Mouse (Mus musculus): ENCODE data around the gene Pigl. TPM values are rescaled to one million over a fixed set of nuclear protein-coding genes. Genes with fewer than 3 reads are reported as not detected.
"Not testable (repeated sequence)": the region's sequence is repeated elsewhere in the genome, so short reads cannot be mapped to it uniquely, and the experiment has no call there.

The Pigl gene
- polyA plus RNA-seq, 1 experiment from 2014 or later, result 12.1 TPM

- no peaks in the 10 kb centered on the region for H3K9me3 ChIP-seq (replicated peaks; ENCODE audit: control insufficient read depth, low read length)
Observed at GRCm38 (mm10) chr11:62495276-62495801, 37.1 kb downstream of the Pigl start.

GRCm38 (mm10) chr11:62496151-62496715 lies 38.0 kb downstream of the Pigl start:
- Histone ChIP-seq H3K27me3 (ENCODE audit: control insufficient read depth, insufficient read depth, low read length) (no peaks in the 10 kb centered on the region), H3K9me3 (replicated peaks; ENCODE audit: control insufficient read depth, low read length) (no peaks in the 10 kb centered on the region), H3K36me3 (replicated peaks; ENCODE audit: control insufficient read depth, insufficient read depth, low read depth, low read length) (no peaks in the 10 kb centered on the region), H3K9ac (replicated peaks; ENCODE audit: low read length) (no peak overlapping the region), H3K4me2 (ENCODE audit: low read depth, low read length) (no peak overlapping the region), H3K27ac (replicated peaks; ENCODE audit: low read depth, low read length) (no peak overlapping the region), H3K4me1 (ENCODE audit: control insufficient read depth, insufficient read depth, low read length) (no peaks in the 10 kb centered on the region; the same call in 1 of the 2 replicates), H3K4me3 (ENCODE audit: low read depth, low read length) (no peak overlapping the region)
- ATAC-seq (replicated peaks; ENCODE audit: insufficient number of reproducible peaks, low FRiP score, low TSS enrichment, low read depth) (no peak), DNase-seq (ENCODE audit: low spot score) (peak; percentile 58)
- WGBS, result 62% methylated on average over 5 of the region's 5 CpGs

More at GRCm38 (mm10) chr11:62495276-62495801, 37.1 kb downstream of the Pigl start:
- no peak overlapping the region for H3K4me3 ChIP-seq (ENCODE audit: low read depth, low read length)
- no peak for ATAC-seq (replicated peaks; ENCODE audit: insufficient number of reproducible peaks, low FRiP score, low TSS enrichment, low read depth)
- DNase-seq (ENCODE audit: low spot score), result no peak
- no peaks in the 10 kb centered on the region; the same call in 1 of the 2 replicates for H3K4me1 ChIP-seq (ENCODE audit: control insufficient read depth, insufficient read depth, low read length)
- H3K9ac ChIP-seq (replicated peaks; ENCODE audit: low read length), result peak overlapping the region; percentile 32
- H3K4me2 ChIP-seq (ENCODE audit: low read depth, low read length), result no peak overlapping the region
- H3K36me3 ChIP-seq (replicated peaks; ENCODE audit: control insufficient read depth, insufficient read depth, low read depth, low read length), result no peaks in the 10 kb centered on the region
- H3K27ac ChIP-seq (replicated peaks; ENCODE audit: low read depth, low read length), result peak overlapping the region; percentile 52; the same call in 1 of the 2 replicates
- 22% methylated on average over 9 of the region's 10 CpGs for WGBS
- no peaks in the 10 kb centered on the region for H3K27me3 ChIP-seq (ENCODE audit: control insufficient read depth, insufficient read depth, low read length)

GRCm38 (mm10) chr11:62497181-62497580 lies 38.9 kb downstream of the Pigl start:
- no peak for ATAC-seq (replicated peaks; ENCODE audit: insufficient number of reproducible peaks, low FRiP score, low TSS enrichment, low read depth)
- Histone ChIP-seq H3K9me3 (replicated peaks; ENCODE audit: control insufficient read depth, low read length) (no peaks in the 10 kb centered on the region), H3K9ac (replicated peaks; ENCODE audit: low read length) (no peak overlapping the region), H3K4me1 (ENCODE audit: control insufficient read depth, insufficient read depth, low read length) (no peaks in the 10 kb centered on the region; the same call in 1 of the 2 replicates), H3K4me2 (ENCODE audit: low read depth, low read length) (no peak overlapping the region), H3K4me3 (ENCODE audit: low read depth, low read length) (no peak overlapping the region), H3K27ac (replicated peaks; ENCODE audit: low read depth, low read length) (no peak overlapping the region), H3K27me3 (ENCODE audit: control insufficient read depth, insufficient read depth, low read length) (no peaks in the 10 kb centered on the region), H3K36me3 (replicated peaks; ENCODE audit: control insufficient read depth, insufficient read depth, low read depth, low read length) (no peaks in the 10 kb centered on the region)
- no peak for DNase-seq (ENCODE audit: low spot score)
- WGBS, result 66% methylated on average over 3 of the region's 3 CpGs

- ATAC-seq (replicated peaks; ENCODE audit: insufficient number of reproducible peaks, low FRiP score, low TSS enrichment, low read depth), result no peak
- no peak for DNase-seq (ENCODE audit: low spot score)
- Histone ChIP-seq H3K4me2 (ENCODE audit: low read depth, low read length) (no peak overlapping the region), H3K27me3 (ENCODE audit: control insufficient read depth, insufficient read depth, low read length) (no peaks in the 10 kb centered on the region), H3K9ac (replicated peaks; ENCODE audit: low read length) (no peak overlapping the region), H3K27ac (replicated peaks; ENCODE audit: low read depth, low read length) (no peak overlapping the region), H3K9me3 (replicated peaks; ENCODE audit: control insufficient read depth, low read length) (no peaks in the 10 kb centered on the region), H3K4me1 (ENCODE audit: control insufficient read depth, insufficient read depth, low read length) (no peaks in the 10 kb centered on the region; the same call in 1 of the 2 replicates), H3K36me3 (replicated peaks; ENCODE audit: control insufficient read depth, insufficient read depth, low read depth, low read length) (no peaks in the 10 kb centered on the region), H3K4me3 (ENCODE audit: low read depth, low read length) (no peak overlapping the region)
- 84% methylated on average over 2 of the region's 2 CpGs for WGBS
Observed at GRCm38 (mm10) chr11:62498802-62499201, 40.5 kb downstream of the Pigl start.

GRCm38 (mm10) chr11:62500529-62500928 lies 42.3 kb downstream of the Pigl start:
- 85% methylated on average over 2 of the region's 2 CpGs for WGBS
- Histone ChIP-seq H3K4me1 (ENCODE audit: control insufficient read depth, insufficient read depth, low read length) (no peaks in the 10 kb centered on the region), H3K27me3 (ENCODE audit: control insufficient read depth, insufficient read depth, low read length) (no peaks in the 10 kb centered on the region), H3K36me3 (replicated peaks; ENCODE audit: control insufficient read depth, insufficient read depth, low read depth, low read length) (no peaks in the 10 kb centered on the region), H3K9me3 (replicated peaks; ENCODE audit: control insufficient read depth, low read length) (no peaks in the 10 kb centered on the region), H3K4me3 (ENCODE audit: low read depth, low read length) (no peak overlapping the region), H3K9ac (replicated peaks; ENCODE audit: low read length) (no peak overlapping the region), H3K27ac (replicated peaks; ENCODE audit: low read depth, low read length) (no peak overlapping the region), H3K4me2 (ENCODE audit: low read depth, low read length) (no peak overlapping the region)
- ATAC-seq (replicated peaks; ENCODE audit: insufficient number of reproducible peaks, low FRiP score, low TSS enrichment, low read depth), result no peak
- no peak for DNase-seq (ENCODE audit: low spot score)

- no peaks in the 10 kb centered on the region for H3K27me3 ChIP-seq (ENCODE audit: control insufficient read depth, insufficient read depth, low read length)
- no peak overlapping the region for H3K9ac ChIP-seq (replicated peaks; ENCODE audit: low read length)
- H3K9me3 ChIP-seq (replicated peaks; ENCODE audit: control insufficient read depth, low read length), result no peaks in the 10 kb centered on the region
- H3K36me3 ChIP-seq (replicated peaks; ENCODE audit: control insufficient read depth, insufficient read depth, low read depth, low read length), result no peaks in the 10 kb centered on the region
- ATAC-seq (replicated peaks; ENCODE audit: insufficient number of reproducible peaks, low FRiP score, low TSS enrichment, low read depth) (no peak), DNase-seq (ENCODE audit: low spot score) (no peak)
- no peak overlapping the region for H3K4me2 ChIP-seq (ENCODE audit: low read depth, low read length)
- no peak overlapping the region for H3K27ac ChIP-seq (replicated peaks; ENCODE audit: low read depth, low read length)
- H3K4me3 ChIP-seq (ENCODE audit: low read depth, low read length), result no peak overlapping the region
- H3K4me1 ChIP-seq (ENCODE audit: control insufficient read depth, insufficient read depth, low read length), result no peaks in the 10 kb centered on the region
- 91% methylated on average over 4 of the region's 4 CpGs for WGBS
Observed at GRCm38 (mm10) chr11:62507683-62508082, 49.4 kb downstream of the Pigl start.

- not testable (repeated sequence) for ATAC-seq (replicated peaks; ENCODE audit: insufficient number of reproducible peaks, low FRiP score, low TSS enrichment, low read depth)
- WGBS, result 95% methylated on average over 13 of the region's 13 CpGs
Observed at GRCm38 (mm10) chr11:62508365-62508764, 50.1 kb downstream of the Pigl start.

GRCm38 (mm10) chr11:62508816-62509215 lies 50.6 kb downstream of the Pigl start:
- not testable (repeated sequence) for H3K4me3 ChIP-seq (ENCODE audit: low read depth, low read length); H3K9ac ChIP-seq (replicated peaks; ENCODE audit: low read length); H3K9me3 ChIP-seq (replicated peaks; ENCODE audit: control insufficient read depth, low read length); H3K4me1 ChIP-seq (ENCODE audit: control insufficient read depth, insufficient read depth, low read length); DNase-seq (ENCODE audit: low spot score); H3K27ac ChIP-seq (replicated peaks; ENCODE audit: low read depth, low read length); ATAC-seq (replicated peaks; ENCODE audit: insufficient number of reproducible peaks, low FRiP score, low TSS enrichment, low read depth); H3K4me2 ChIP-seq (ENCODE audit: low read depth, low read length); H3K36me3 ChIP-seq (replicated peaks; ENCODE audit: control insufficient read depth, insufficient read depth, low read depth, low read length); H3K27me3 ChIP-seq (ENCODE audit: control insufficient read depth, insufficient read depth, low read length)
- WGBS, result 93% methylated on average over 5 of the region's 5 CpGs

More at GRCm38 (mm10) chr11:62508365-62508764, 50.1 kb downstream of the Pigl start:
- not testable (repeated sequence) for H3K9me3 ChIP-seq (replicated peaks; ENCODE audit: control insufficient read depth, low read length); H3K36me3 ChIP-seq (replicated peaks; ENCODE audit: control insufficient read depth, insufficient read depth, low read depth, low read length); H3K27ac ChIP-seq (replicated peaks; ENCODE audit: low read depth, low read length); H3K4me1 ChIP-seq (ENCODE audit: control insufficient read depth, insufficient read depth, low read length); H3K9ac ChIP-seq (replicated peaks; ENCODE audit: low read length); H3K4me2 ChIP-seq (ENCODE audit: low read depth, low read length); DNase-seq (ENCODE audit: low spot score); H3K27me3 ChIP-seq (ENCODE audit: control insufficient read depth, insufficient read depth, low read length); H3K4me3 ChIP-seq (ENCODE audit: low read depth, low read length)
